Mouse (Mus musculus) cortical plate, adult 2 months (tissue): Measurements from ENCODE around the gene Rtkn2.

Source experiments
- CTCF ChIP-seq: fragments of 200-500 bp; IDR thresholded peaks from 2 replicates; pipeline ENCODE4 v1.5.1; 2011; ENCODE audit warnings: mild to moderate bottlenecking, control low read depth, low read length; ENCODE audit not compliant: insufficient read depth; ENCODE audit errors: extremely low read depth
- POLR2A ChIP-seq: fragments of 200-500 bp; IDR thresholded peaks from 2 replicates; pipeline ENCODE4 v1.6.1; 2011; ENCODE audit warnings: mild to moderate bottlenecking, low read length, control low read depth; ENCODE audit not compliant: insufficient read depth; ENCODE audit errors: extremely low read depth

DNA sequence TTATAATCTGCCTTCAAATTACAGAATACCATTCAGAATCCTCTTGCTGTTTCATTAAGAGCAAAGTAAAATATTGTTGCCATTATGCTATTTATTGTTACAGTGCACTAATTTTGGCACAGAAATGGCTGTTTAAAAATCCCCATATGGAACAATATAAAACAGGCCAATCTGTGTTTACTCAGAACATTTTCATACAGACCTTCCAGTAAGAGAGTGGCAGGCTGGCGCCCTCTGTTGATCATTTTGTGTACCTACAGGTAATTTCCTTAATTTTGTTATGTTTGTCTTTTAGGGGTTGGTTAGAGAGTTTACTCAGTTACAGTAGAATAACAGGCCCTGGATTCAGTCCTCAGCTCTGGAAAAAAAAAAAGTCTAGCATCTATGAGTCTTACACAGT lies 16.8 kb downstream of the Rtkn2 start:
- TF ChIP-seq CTCF = peak; percentile 47; the same call in 1 of the 2 replicates
- no peak for TF ChIP-seq POLR2A
